Mouse (Mus musculus) E14TG2a.4 (cell line): ENCODE results near the gene Trmt10b.

Source experiments
- CTCF ChIP-seq: conservative IDR thresholded peaks from 2 replicates; pipeline ENCODE4 v1.5.1; 2014; ENCODE audit warnings: low read length
- NANOG ChIP-seq: IDR thresholded peaks from 2 replicates; pipeline ENCODE4 v1.6.1; 2014; ENCODE audit warnings: borderline replicate concordance, low read length, mixed read lengths
- POU5F1 ChIP-seq: IDR thresholded peaks from 2 replicates; pipeline ENCODE4 v1.6.1; 2014; ENCODE audit warnings: low read length, borderline replicate concordance

- TF ChIP-seq CTCF (no peak), POU5F1 (no peak), NANOG (no peak)
Measured at GRCm38 (mm10) chr4:45279292-45279691, 17.6 kb upstream of the Trmt10b start.
